Mouse (Mus musculus) embryonic facial prominence, embryonic 15.5 days (tissue): ENCODE measurements around the gene Nr1h5. TPM values are rescaled to one million over a fixed set of nuclear protein-coding genes. Genes with fewer than 3 reads are reported as not detected.

Experiments
- ATAC-seq: fragments of 200-750 bp; cut with Nextera tagmentation; 2 replicates; pipeline ENCODE4 v1.8.0; 2017; ENCODE audit warnings: low read depth, moderate TSS enrichment; ENCODE audit not compliant: insufficient number of reproducible peaks, low FRiP score, low TSS enrichment
- H3K27ac ChIP-seq: fragments of 300-500 bp; sonication (generic); replicated peaks from 2 replicates; pipeline ENCODE4 v1.5.1; 2015; ENCODE audit warnings: mild to moderate bottlenecking, inconsistent platforms
- H3K27me3 ChIP-seq: fragments of 300-500 bp; sonication (generic); 2 replicates; pipeline ENCODE4 v1.6.1; 2015; ENCODE audit warnings: inconsistent platforms
- H3K36me3 ChIP-seq: fragments of 300-500 bp; sonication (generic); 2 replicates; pipeline ENCODE4 v1.6.1; 2015; ENCODE audit warnings: mild to moderate bottlenecking, inconsistent platforms
- H3K4me1 ChIP-seq: fragments of 300-500 bp; sonication (generic); 2 replicates; pipeline ENCODE4 v1.6.1; 2015; ENCODE audit warnings: inconsistent platforms
- H3K4me2 ChIP-seq: fragments of 300-500 bp; sonication (generic); replicated peaks from 2 replicates; pipeline ENCODE4 v1.6.1; 2015; ENCODE audit warnings: mild to moderate bottlenecking, inconsistent platforms
- H3K4me3 ChIP-seq: fragments of 300-500 bp; sonication (generic); replicated peaks from 2 replicates; pipeline ENCODE4 v1.5.1; 2015; ENCODE audit warnings: mild to moderate bottlenecking, inconsistent platforms
- H3K9ac ChIP-seq: fragments of 300-500 bp; sonication (generic); 2 replicates; pipeline ENCODE4 v1.6.1; 2015; ENCODE audit warnings: inconsistent platforms
- H3K9me3 ChIP-seq: fragments of 300-500 bp; sonication (generic); replicated peaks from 2 replicates; pipeline ENCODE4 v1.6.1; 2016; ENCODE audit warnings: inconsistent platforms
- WGBS: fragments of 180-500 bp; shearing (Covaris S2); methylation state at CpG from one replicate; pipeline ENCODE4 v1.1.7; 2015; 5-methylcytosine and 5-hydroxymethylcytosine counted together
- polyA plus RNA-seq: library from polyadenylated mRNA; unstranded; fragments of >200 nt; fragmentation: Nextera tagmentation; extraction: Ambion mirVana; gene quantifications from 2 replicates; pipeline ENCODE4 v1.2.1, GENCODE M21; 2015

Nr1h5 gene
- polyA plus RNA-seq, 1 experiment from 2014 or later: 0.07 TPM

- 81% methylated on average over 3 of the region's 3 CpGs for WGBS
- Histone ChIP-seq H3K9ac (no peak overlapping the region), H3K9me3 (no peaks in the 10 kb centered on the region), H3K27ac (0 out of 2 replicates have a peak overlapping the region, but pooled peaks have one; percentile 4), H3K36me3 (no peaks in the 10 kb centered on the region), H3K27me3 (no peaks in the 10 kb centered on the region), H3K4me3 (no peak overlapping the region), H3K4me1 (no peaks in the 10 kb centered on the region), H3K4me2 (no peak overlapping the region)
- no peak for ATAC-seq
These were observed 6.6 kb upstream of the Nr1h5 start for GRCm38 (mm10) chr3:102970508-102970907.

- ATAC-seq: no peak
- Histone ChIP-seq H3K36me3 (no peaks in the 10 kb centered on the region), H3K4me3 (no peak overlapping the region), H3K4me1 (no peaks in the 10 kb centered on the region), H3K4me2 (no peak overlapping the region), H3K27ac (no peak overlapping the region), H3K9me3 (no peaks in the 10 kb centered on the region), H3K27me3 (no peaks in the 10 kb centered on the region), H3K9ac (no peak overlapping the region)
- 67% methylated on average over 9 of the region's 9 CpGs for WGBS
These were observed 6.1 kb upstream of the Nr1h5 start for GRCm38 (mm10) chr3:102970067-102970466.

GRCm38 (mm10) chr3:102955596-102955995, 8.3 kb downstream of the Nr1h5 start:
- no peak overlapping the region for H3K27ac ChIP-seq
- H3K27me3 ChIP-seq: no peaks in the 10 kb centered on the region
- H3K9ac ChIP-seq: no peak overlapping the region
- no peak overlapping the region for H3K4me2 ChIP-seq
- no peaks in the 10 kb centered on the region for H3K9me3 ChIP-seq
- H3K4me3 ChIP-seq: no peak overlapping the region
- ATAC-seq: no peak
- 59% methylated on average over 3 of the region's 3 CpGs for WGBS
- H3K4me1 ChIP-seq: no peaks in the 10 kb centered on the region
- H3K36me3 ChIP-seq: no peaks in the 10 kb centered on the region

GRCm38 (mm10) chr3:102955143-102955542, 8.8 kb downstream of the Nr1h5 start:
- Histone ChIP-seq H3K27ac (no peak overlapping the region), H3K27me3 (no peaks in the 10 kb centered on the region), H3K9ac (no peak overlapping the region), H3K4me3 (no peak overlapping the region), H3K4me2 (no peak overlapping the region), H3K4me1 (no peaks in the 10 kb centered on the region), H3K36me3 (no peaks in the 10 kb centered on the region), H3K9me3 (no peaks in the 10 kb centered on the region)
- ATAC-seq: no peak
- WGBS: 83% methylated on average over 3 of the region's 3 CpGs

- Histone ChIP-seq H3K9ac (no peak overlapping the region), H3K9me3 (no peaks in the 10 kb centered on the region), H3K36me3 (no peaks in the 10 kb centered on the region), H3K4me1 (no peaks in the 10 kb centered on the region), H3K4me2 (no peak overlapping the region), H3K4me3 (no peak overlapping the region), H3K27me3 (no peaks in the 10 kb centered on the region), H3K27ac (no peak overlapping the region)
- no peak for ATAC-seq
- WGBS: 90% methylated on average over 12 of the region's 12 CpGs
These were observed 9.5 kb downstream of the Nr1h5 start for GRCm38 (mm10) chr3:102954476-102954875.

GRCm38 (mm10) chr3:102946861-102947260, 17.1 kb downstream of the Nr1h5 start:
- Histone ChIP-seq H3K4me3 (no peak overlapping the region), H3K27me3 (no peaks in the 10 kb centered on the region), H3K36me3 (no peaks in the 10 kb centered on the region), H3K27ac (no peak overlapping the region), H3K4me1 (no peaks in the 10 kb centered on the region), H3K9me3 (no peaks in the 10 kb centered on the region), H3K9ac (no peak overlapping the region), H3K4me2 (no peak overlapping the region)
- WGBS: 62% methylated on average over 5 of the region's 5 CpGs
- ATAC-seq: no peak

- Histone ChIP-seq H3K4me3 (no peak overlapping the region), H3K36me3 (no peaks in the 10 kb centered on the region), H3K9me3 (no peaks in the 10 kb centered on the region), H3K4me1 (no peaks in the 10 kb centered on the region), H3K4me2 (no peak overlapping the region), H3K27me3 (no peaks in the 10 kb centered on the region), H3K9ac (no peak overlapping the region), H3K27ac (no peak overlapping the region)
- 79% methylated on average over 3 of the region's 3 CpGs for WGBS
- ATAC-seq: no peak
These were observed 17.6 kb downstream of the Nr1h5 start for GRCm38 (mm10) chr3:102946312-102946711.

- Histone ChIP-seq H3K9ac (no peak overlapping the region), H3K36me3 (no peaks in the 10 kb centered on the region), H3K4me2 (no peak overlapping the region), H3K4me1 (no peaks in the 10 kb centered on the region), H3K27ac (no peak overlapping the region), H3K4me3 (no peak overlapping the region), H3K27me3 (no peaks in the 10 kb centered on the region), H3K9me3 (no peaks in the 10 kb centered on the region)
- WGBS: 95% methylated on average over 1 of the region's 1 CpGs
- ATAC-seq: no peak
These were observed 25.8 kb downstream of the Nr1h5 start for GRCm38 (mm10) chr3:102938100-102938499.

- Histone ChIP-seq H3K27ac (no peak within 1 kb of the TSS), H3K9ac (no peak within 1 kb of the TSS), H3K4me3 (no peak within 1 kb of the TSS), H3K4me2 (no peak within 1 kb of the TSS), H3K9me3 (no peaks in the 10 kb centered on the region), H3K27me3 (no peaks in the 10 kb centered on the region), H3K36me3 (no peaks in the 10 kb centered on the region), H3K4me1 (no peaks in the 10 kb centered on the region)
- ATAC-seq: no peak
- WGBS: 93% methylated on average over 78 of the region's 78 CpGs
These were observed 28.2 kb downstream of the Nr1h5 start, which contains the start of gene Sycp1 for GRCm38 (mm10) chr3:102935451-102936354. Gene Sycp1 (minus strand): TSS chr3:102936100.

- no peak overlapping the region for H3K4me2 ChIP-seq
- 89% methylated on average over 1 of the region's 1 CpGs for WGBS
- no peak overlapping the region for H3K27ac ChIP-seq
- no peak overlapping the region for H3K9ac ChIP-seq
- ATAC-seq: no peak
- no peaks in the 10 kb centered on the region for H3K4me1 ChIP-seq
- no peaks in the 10 kb centered on the region for H3K9me3 ChIP-seq
- H3K36me3 ChIP-seq: no peaks in the 10 kb centered on the region
- no peaks in the 10 kb centered on the region for H3K27me3 ChIP-seq
- H3K4me3 ChIP-seq: no peak overlapping the region
These were observed 64.8 kb downstream of the Nr1h5 start for GRCm38 (mm10) chr3:102899136-102899535.
